Mouse (Mus musculus): ENCODE results near the gene B230118H07Rik. TPM values are rescaled to one million over a fixed set of nuclear protein-coding genes. Genes with fewer than 3 reads are reported as not detected.
A peak's percentile ranks its signal among the peaks of the same experiment; 100 is the strongest.

B230118H07Rik gene
- polyA plus RNA-seq, 1 experiment from 2014 or later = 67.0 TPM

DNA sequence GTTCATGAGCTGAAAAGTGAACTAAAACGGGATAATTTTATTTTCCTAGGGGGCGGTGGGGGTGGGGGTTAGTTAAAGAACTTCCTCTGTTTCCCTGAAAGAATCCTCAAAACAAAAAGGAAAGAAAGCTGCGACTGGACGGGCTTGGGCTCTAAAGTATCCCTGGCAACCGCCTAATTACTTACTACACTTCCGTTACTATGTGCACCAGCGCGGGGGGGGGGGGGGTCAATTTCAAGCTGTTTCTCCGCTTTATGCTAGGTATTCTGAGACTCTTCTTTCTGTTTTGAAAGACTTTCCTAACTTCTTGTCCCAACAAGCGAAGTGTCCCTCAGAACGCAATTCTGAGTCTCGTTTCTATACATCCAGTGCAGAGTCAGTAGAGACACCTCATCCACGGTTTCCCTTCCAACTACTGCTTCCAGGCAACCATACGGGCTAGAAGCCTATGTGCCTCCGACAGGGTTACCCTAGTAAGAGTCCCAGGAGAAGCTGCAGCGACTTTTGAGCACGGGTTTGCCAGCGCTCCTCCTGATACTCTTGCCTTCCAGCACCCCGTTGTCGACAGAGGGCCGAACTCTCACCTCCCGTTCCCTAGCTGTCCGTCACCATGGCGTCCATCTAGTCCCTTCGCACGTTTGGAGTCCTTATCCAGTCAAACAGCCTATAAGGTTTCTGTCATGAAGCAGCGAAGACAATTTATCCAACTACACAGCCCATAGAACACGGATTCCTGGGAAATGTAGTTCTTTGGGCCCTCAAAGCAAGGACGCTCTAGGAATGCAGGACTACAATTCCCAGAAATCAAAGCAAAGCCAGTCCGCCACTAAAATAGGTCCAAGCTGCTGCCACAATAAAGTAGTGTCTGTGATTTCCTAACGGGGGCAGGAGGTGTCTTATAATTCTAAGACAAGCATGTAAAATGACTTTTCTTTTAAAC, 20.8 kb downstream of the B230118H07Rik start:
- Histone ChIP-seq H3K36me3 (ENCODE audit: control insufficient read depth, insufficient read depth, low read length) (no peaks in the 10 kb centered on the region), H3K9me3 (ENCODE audit: control insufficient read depth, low read length) (no peaks in the 10 kb centered on the region), H3K4me1 (ENCODE audit: control insufficient read depth in 2 of 2, insufficient read depth in 2 of 2, low read length in 2 of 2) (peaks cover 0 to 4% of the 10 kb centered on the region in 2 experiments; a peak in 1 of 4 replicates), H3K4me3 (ENCODE audit: control insufficient read depth in 1 of 2, insufficient read depth in 1 of 2, low read depth in 1 of 2, low read length in 2 of 2) (peak overlapping the region; percentile 65 to 79), H3K27me3 (ENCODE audit: control insufficient read depth, insufficient read depth, low read length) (0 out of 2 replicates have a peak, but pooled peaks cover 3% of the 10 kb centered on the region), H3K9ac (ENCODE audit: low read length) (peak overlapping the region; percentile 79), H3K4me2 (ENCODE audit: low read length) (peak overlapping the region; percentile 64), H3K27ac (replicated peaks in 1 of 2; ENCODE audit: control insufficient read depth in 1 of 2, insufficient read depth in 1 of 2, low read depth in 2 of 2, low read length in 2 of 2) (peak overlapping the region; percentile 58 to 85)
- peak; percentile 97 for ATAC-seq (ENCODE audit: insufficient number of reproducible peaks, insufficient read depth, low FRiP score, low read depth)
- 2% methylated on average over 31 of the region's 31 CpGs for WGBS

GRCm38 (mm10) chr2:101627227-101627626, 22.1 kb downstream of the B230118H07Rik start:
- Histone ChIP-seq H3K4me2 (ENCODE audit: low read length) (no peak overlapping the region), H3K27me3 (ENCODE audit: control insufficient read depth, insufficient read depth, low read length) (0 out of 2 replicates have a peak, but pooled peaks cover 3% of the 10 kb centered on the region), H3K4me3 (ENCODE audit: control insufficient read depth in 1 of 2, insufficient read depth in 1 of 2, low read depth in 1 of 2, low read length in 2 of 2) (no peak overlapping the region), H3K36me3 (ENCODE audit: control insufficient read depth, insufficient read depth, low read length) (no peaks in the 10 kb centered on the region), H3K9ac (ENCODE audit: low read length) (no peak overlapping the region), H3K9me3 (ENCODE audit: control insufficient read depth, low read length) (no peaks in the 10 kb centered on the region), H3K4me1 (ENCODE audit: control insufficient read depth in 2 of 2, insufficient read depth in 2 of 2, low read length in 2 of 2) (peaks cover 0 to 4% of the 10 kb centered on the region in 2 experiments; a peak in 1 of 4 replicates), H3K27ac (replicated peaks in 1 of 2; ENCODE audit: control insufficient read depth in 1 of 2, insufficient read depth in 1 of 2, low read depth in 2 of 2, low read length in 2 of 2) (no peak overlapping the region)
- no peak for ATAC-seq (ENCODE audit: insufficient number of reproducible peaks, insufficient read depth, low FRiP score, low read depth)

DNA sequence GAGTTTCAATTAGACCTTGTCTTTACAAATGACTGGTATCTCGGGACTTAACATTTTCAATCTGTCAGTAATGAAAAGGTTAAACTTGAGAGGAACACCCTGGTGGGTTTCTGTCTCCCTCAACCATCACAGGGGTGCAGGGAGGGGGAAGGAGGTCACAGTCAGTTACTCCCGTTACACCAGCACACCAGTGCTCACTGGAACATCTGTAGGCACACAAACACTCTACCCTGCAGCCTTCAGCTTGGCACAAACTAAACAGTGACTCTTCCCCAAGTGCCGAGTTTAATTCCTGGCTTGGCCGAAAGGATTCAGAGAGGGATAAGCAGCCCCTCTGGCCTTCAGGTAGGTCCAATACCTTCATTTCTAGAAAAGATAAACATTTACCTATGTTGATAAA, 24.8 kb downstream of the B230118H07Rik start, which contains the start of gene Rag2:
Gene Rag2 (plus strand): TSS at position 193 of the 400 bp plus-strand sequence.
- no peaks in the 10 kb centered on the region for H3K36me3 ChIP-seq (ENCODE audit: control insufficient read depth, insufficient read depth, low read length)
- no peaks in the 10 kb centered on the region for H3K27me3 ChIP-seq (ENCODE audit: control insufficient read depth, insufficient read depth, low read length)
- no peaks in the 10 kb centered on the region for H3K9me3 ChIP-seq (ENCODE audit: control insufficient read depth, low read length)
- no peak within 1 kb of the TSS for H3K4me3 ChIP-seq (ENCODE audit: control insufficient read depth in 1 of 2, insufficient read depth in 1 of 2, low read depth in 1 of 2, low read length in 2 of 2)
- no peak within 1 kb of the TSS for H3K9ac ChIP-seq (ENCODE audit: low read length)
- ATAC-seq (ENCODE audit: insufficient number of reproducible peaks, insufficient read depth, low FRiP score, low read depth) = no peak
- no peak within 1 kb of the TSS for H3K4me2 ChIP-seq (ENCODE audit: low read length)
- peaks cover 0 to 4% of the 10 kb centered on the region in 2 experiments; a peak in 1 of 4 replicates for H3K4me1 ChIP-seq (ENCODE audit: control insufficient read depth in 2 of 2, insufficient read depth in 2 of 2, low read length in 2 of 2)
- 69% methylated on average over 4 of the region's 4 CpGs for WGBS
- H3K27ac ChIP-seq (replicated peaks in 1 of 2; ENCODE audit: control insufficient read depth in 1 of 2, insufficient read depth in 1 of 2, low read depth in 2 of 2, low read length in 2 of 2) = no peak within 1 kb of the TSS

- Histone ChIP-seq H3K36me3 (ENCODE audit: control insufficient read depth, insufficient read depth, low read length) (no peaks in the 10 kb centered on the region), H3K27ac (replicated peaks in 1 of 2; ENCODE audit: control insufficient read depth in 1 of 2, insufficient read depth in 1 of 2, low read depth in 2 of 2, low read length in 2 of 2) (no peak overlapping the region), H3K9ac (ENCODE audit: low read length) (no peak overlapping the region), H3K4me2 (ENCODE audit: low read length) (no peak overlapping the region), H3K9me3 (ENCODE audit: control insufficient read depth, low read length) (no peaks in the 10 kb centered on the region), H3K4me1 (ENCODE audit: control insufficient read depth in 2 of 2, insufficient read depth in 2 of 2, low read length in 2 of 2) (0 out of 4 replicates have a peak, but pooled peaks cover 0 to 4% of the 10 kb centered on the region in 2 experiments), H3K27me3 (ENCODE audit: control insufficient read depth, insufficient read depth, low read length) (no peaks in the 10 kb centered on the region), H3K4me3 (ENCODE audit: control insufficient read depth in 1 of 2, insufficient read depth in 1 of 2, low read depth in 1 of 2, low read length in 2 of 2) (no peak overlapping the region)
- ATAC-seq (ENCODE audit: insufficient number of reproducible peaks, insufficient read depth, low FRiP score, low read depth) = no peak
- WGBS = 82% methylated on average over 2 of the region's 2 CpGs
Observed at GRCm38 (mm10) chr2:101624011-101624410, 25.3 kb downstream of the B230118H07Rik start.

DNA sequence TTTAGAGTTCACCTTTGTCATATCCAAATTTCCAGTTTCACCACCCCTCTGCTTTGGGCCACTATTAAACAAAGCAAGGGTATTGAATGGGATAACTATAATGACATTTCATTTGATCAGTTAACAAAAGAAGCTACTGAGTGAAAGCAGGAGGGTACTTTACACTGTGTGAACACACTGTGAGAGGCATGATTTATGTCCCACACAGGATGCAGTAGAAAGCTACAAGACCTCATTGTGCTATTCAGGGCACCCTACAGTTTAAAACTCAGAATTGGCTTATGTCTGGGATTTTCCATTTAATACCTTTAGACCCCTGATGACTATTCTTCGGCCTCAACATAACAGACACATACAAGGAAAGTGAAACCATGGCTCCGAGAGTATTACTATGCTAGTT, 26.3 kb downstream of the B230118H07Rik start:
- no peak for ATAC-seq (ENCODE audit: insufficient number of reproducible peaks, insufficient read depth, low FRiP score, low read depth)
- H3K4me1 ChIP-seq (ENCODE audit: control insufficient read depth in 2 of 2, insufficient read depth in 2 of 2, low read length in 2 of 2) = 0 out of 4 replicates have a peak, but pooled peaks cover 0 to 4% of the 10 kb centered on the region in 2 experiments
- no peak overlapping the region for H3K4me3 ChIP-seq (ENCODE audit: control insufficient read depth in 1 of 2, insufficient read depth in 1 of 2, low read depth in 1 of 2, low read length in 2 of 2)
- no peaks in the 10 kb centered on the region for H3K36me3 ChIP-seq (ENCODE audit: control insufficient read depth, insufficient read depth, low read length)
- no peaks in the 10 kb centered on the region for H3K9me3 ChIP-seq (ENCODE audit: control insufficient read depth, low read length)
- no peak overlapping the region for H3K9ac ChIP-seq (ENCODE audit: low read length)
- H3K4me2 ChIP-seq (ENCODE audit: low read length) = no peak overlapping the region
- no peaks in the 10 kb centered on the region for H3K27me3 ChIP-seq (ENCODE audit: control insufficient read depth, insufficient read depth, low read length)
- H3K27ac ChIP-seq (replicated peaks in 1 of 2; ENCODE audit: control insufficient read depth in 1 of 2, insufficient read depth in 1 of 2, low read depth in 2 of 2, low read length in 2 of 2) = no peak overlapping the region
- WGBS = 90% methylated on average over 2 of the region's 2 CpGs

DNA sequence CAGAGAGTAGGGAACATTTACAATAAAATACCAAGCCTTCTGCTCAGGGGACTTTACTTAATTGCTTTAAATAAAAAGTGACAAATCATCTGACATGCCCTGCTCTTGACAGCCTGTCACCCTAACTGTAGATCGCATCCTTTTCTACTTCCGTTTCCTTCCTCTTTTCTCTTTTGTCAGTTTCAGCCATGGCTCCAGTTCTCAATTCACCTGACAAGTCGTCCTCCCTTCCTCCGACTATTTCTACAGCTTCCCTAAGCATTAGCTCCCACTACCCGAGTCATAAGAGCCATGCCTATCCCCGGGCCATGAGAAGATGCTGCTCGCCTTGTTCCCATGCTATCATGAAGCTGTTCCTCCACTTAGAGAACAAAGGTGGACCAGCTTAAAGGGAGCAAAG, 27.7 kb downstream of the B230118H07Rik start:
- H3K4me3 ChIP-seq (ENCODE audit: control insufficient read depth in 1 of 2, insufficient read depth in 1 of 2, low read depth in 1 of 2, low read length in 2 of 2) = no peak overlapping the region
- 67% methylated on average over 7 of the region's 7 CpGs for WGBS
- no peaks in the 10 kb centered on the region for H3K9me3 ChIP-seq (ENCODE audit: control insufficient read depth, low read length)
- H3K27me3 ChIP-seq (ENCODE audit: control insufficient read depth, insufficient read depth, low read length) = no peaks in the 10 kb centered on the region
- H3K4me2 ChIP-seq (ENCODE audit: low read length) = no peak overlapping the region
- no peak overlapping the region for H3K9ac ChIP-seq (ENCODE audit: low read length)
- no peaks in the 10 kb centered on the region for H3K4me1 ChIP-seq (ENCODE audit: control insufficient read depth in 2 of 2, insufficient read depth in 2 of 2, low read length in 2 of 2)
- no peak overlapping the region for H3K27ac ChIP-seq (replicated peaks in 1 of 2; ENCODE audit: control insufficient read depth in 1 of 2, insufficient read depth in 1 of 2, low read depth in 2 of 2, low read length in 2 of 2)
- no peaks in the 10 kb centered on the region for H3K36me3 ChIP-seq (ENCODE audit: control insufficient read depth, insufficient read depth, low read length)
- no peak for ATAC-seq (ENCODE audit: insufficient number of reproducible peaks, insufficient read depth, low FRiP score, low read depth)

- no peak for ATAC-seq (ENCODE audit: insufficient number of reproducible peaks, insufficient read depth, low FRiP score, low read depth)
- H3K36me3 ChIP-seq (ENCODE audit: control insufficient read depth, insufficient read depth, low read length) = no peaks in the 10 kb centered on the region
- no peak overlapping the region for H3K4me3 ChIP-seq (ENCODE audit: control insufficient read depth in 1 of 2, insufficient read depth in 1 of 2, low read depth in 1 of 2, low read length in 2 of 2)
- H3K27ac ChIP-seq (replicated peaks in 1 of 2; ENCODE audit: control insufficient read depth in 1 of 2, insufficient read depth in 1 of 2, low read depth in 2 of 2, low read length in 2 of 2) = no peak overlapping the region
- no peaks in the 10 kb centered on the region for H3K9me3 ChIP-seq (ENCODE audit: control insufficient read depth, low read length)
- H3K27me3 ChIP-seq (ENCODE audit: control insufficient read depth, insufficient read depth, low read length) = no peaks in the 10 kb centered on the region
- no peak overlapping the region for H3K9ac ChIP-seq (ENCODE audit: low read length)
- 67% methylated on average over 3 of the region's 3 CpGs for WGBS
- H3K4me2 ChIP-seq (ENCODE audit: low read length) = no peak overlapping the region
- H3K4me1 ChIP-seq (ENCODE audit: control insufficient read depth in 2 of 2, insufficient read depth in 2 of 2, low read length in 2 of 2) = no peaks in the 10 kb centered on the region
Observed at GRCm38 (mm10) chr2:101620899-101621298, 28.4 kb downstream of the B230118H07Rik start.
